Mouse (Mus musculus): Measurements from ENCODE around the gene a. TPM values are rescaled to one million over a fixed set of nuclear protein-coding genes. Genes with fewer than 3 reads are reported as not detected.

a gene
- polyA plus RNA-seq, 1 experiment from 2014 or later: 0.18 TPM

DNA sequence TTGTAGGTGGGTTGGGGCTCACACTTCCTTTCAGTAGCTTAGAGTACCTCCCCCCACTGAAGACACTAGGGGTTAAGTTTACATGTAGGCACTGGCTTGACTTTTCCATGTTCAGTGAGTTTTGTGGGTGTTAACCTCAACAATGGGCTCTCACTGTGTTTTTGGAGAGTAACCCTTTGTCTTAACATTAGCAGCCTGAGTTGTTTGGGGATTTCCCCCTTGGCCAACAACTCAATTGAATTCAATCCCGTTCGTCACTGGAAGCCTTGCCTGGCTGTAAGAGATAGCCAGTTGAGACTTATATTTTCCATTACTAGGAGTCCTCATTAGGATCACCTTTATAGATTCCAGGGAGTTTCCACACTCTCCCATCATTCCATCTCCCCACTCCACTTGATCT, 45.3 kb downstream of the a start:
- H3K27ac ChIP-seq (ENCODE audit: low read depth, low read length): no peak overlapping the region
- no peaks in the 10 kb centered on the region for H3K27me3 ChIP-seq (replicated peaks; ENCODE audit: control insufficient read depth, insufficient read depth, low read length)
- ATAC-seq: no peak
- H3K9ac ChIP-seq (ENCODE audit: low read depth, low read length): no peak overlapping the region
- WGBS: 92% methylated on average over 2 of the region's 2 CpGs
- H3K4me2 ChIP-seq (replicated peaks; ENCODE audit: low read depth): no peak overlapping the region
- H3K4me3 ChIP-seq (ENCODE audit: low read depth, low read length): no peak overlapping the region
- peaks cover 5% of the 10 kb centered on the region; the same call in 1 of the 2 replicates for H3K4me1 ChIP-seq (replicated peaks; ENCODE audit: control insufficient read depth, insufficient read depth, low read length)
- TF ChIP-seq CTCF (IDR thresholded peaks at IDR 0.05; ENCODE audit: low read depth): no peak
- no peaks in the 10 kb centered on the region for H3K9me3 ChIP-seq (ENCODE audit: control insufficient read depth)
- no peaks in the 10 kb centered on the region for H3K36me3 ChIP-seq (ENCODE audit: control insufficient read depth, insufficient read depth)

- Histone ChIP-seq H3K27ac (ENCODE audit: low read depth, low read length) (no peak overlapping the region), H3K27me3 (replicated peaks; ENCODE audit: control insufficient read depth, insufficient read depth, low read length) (no peaks in the 10 kb centered on the region), H3K4me3 (ENCODE audit: low read depth, low read length) (no peak overlapping the region), H3K36me3 (ENCODE audit: control insufficient read depth, insufficient read depth) (peaks cover 6% of the 10 kb centered on the region; the same call in 1 of the 2 replicates), H3K4me2 (replicated peaks; ENCODE audit: low read depth) (no peak overlapping the region), H3K9ac (ENCODE audit: low read depth, low read length) (no peak overlapping the region), H3K9me3 (ENCODE audit: control insufficient read depth) (no peaks in the 10 kb centered on the region), H3K4me1 (replicated peaks; ENCODE audit: control insufficient read depth, insufficient read depth, low read length) (no peaks in the 10 kb centered on the region)
- TF ChIP-seq CTCF (IDR thresholded peaks at IDR 0.05; ENCODE audit: low read depth): no peak
- no peak for ATAC-seq
Measured at GRCm38 (mm10) chr2:154848086-154848485, 56.9 kb downstream of the a start.

DNA sequence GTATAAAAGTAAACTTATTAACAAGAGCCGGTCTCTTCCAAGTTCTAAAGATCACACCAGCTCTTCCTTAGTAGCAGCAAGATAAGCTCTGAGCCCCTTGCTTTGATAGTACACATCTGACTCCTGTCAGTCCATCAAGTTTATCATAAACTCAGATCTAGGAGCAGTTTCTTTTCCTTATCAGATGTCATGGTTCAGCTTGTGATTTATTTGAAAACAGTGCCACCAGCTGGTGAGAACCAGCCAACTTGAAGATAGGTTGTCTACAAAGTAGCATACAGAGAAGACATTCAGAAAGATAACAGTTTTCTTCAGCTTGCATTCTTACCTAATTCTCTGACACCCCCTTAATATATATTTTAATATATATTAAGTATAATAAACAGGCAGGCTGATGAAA, 64.2 kb downstream of the a start:
- H3K27me3 ChIP-seq (replicated peaks; ENCODE audit: control insufficient read depth, insufficient read depth, low read length): no peaks in the 10 kb centered on the region
- no peak overlapping the region for H3K4me2 ChIP-seq (replicated peaks; ENCODE audit: low read depth)
- no peaks in the 10 kb centered on the region for H3K4me1 ChIP-seq (replicated peaks; ENCODE audit: control insufficient read depth, insufficient read depth, low read length)
- peaks cover 33% of the 10 kb centered on the region for H3K36me3 ChIP-seq (ENCODE audit: control insufficient read depth, insufficient read depth)
- no peak overlapping the region for H3K27ac ChIP-seq (ENCODE audit: low read depth, low read length)
- no peak for ATAC-seq
- H3K4me3 ChIP-seq (ENCODE audit: low read depth, low read length): no peak overlapping the region
- no peaks in the 10 kb centered on the region for H3K9me3 ChIP-seq (ENCODE audit: control insufficient read depth)
- peak; percentile 72 for TF ChIP-seq CTCF (IDR thresholded peaks at IDR 0.05; ENCODE audit: low read depth)
- WGBS: 68% methylated on average over 1 of the region's 1 CpGs
- no peak overlapping the region for H3K9ac ChIP-seq (ENCODE audit: low read depth, low read length)

DNA sequence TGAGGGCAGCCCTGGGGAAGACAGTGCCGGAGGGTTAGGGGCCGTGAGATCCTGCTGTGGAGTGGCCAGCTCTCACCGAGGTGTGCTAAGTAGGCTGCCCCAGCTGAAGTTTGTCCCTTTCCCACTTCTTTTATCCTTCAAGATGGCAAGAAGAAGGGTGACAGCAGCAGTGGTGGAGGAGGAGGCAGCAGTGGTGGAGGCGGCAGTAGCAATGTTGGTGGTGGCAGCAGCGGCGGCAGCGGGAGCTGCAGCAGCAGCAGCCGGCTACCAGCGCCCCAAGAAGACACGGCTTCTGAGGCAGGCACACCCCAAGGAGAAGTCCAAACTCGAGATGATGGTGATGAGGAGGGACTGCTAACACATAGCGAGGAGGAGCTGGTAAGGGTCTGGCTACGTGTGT, 72.5 kb downstream of the a start:
- H3K9ac ChIP-seq (ENCODE audit: low read depth, low read length): no peak overlapping the region
- no peak overlapping the region for H3K4me3 ChIP-seq (ENCODE audit: low read depth, low read length)
- TF ChIP-seq CTCF (IDR thresholded peaks at IDR 0.05; ENCODE audit: low read depth): no peak
- H3K27me3 ChIP-seq (replicated peaks; ENCODE audit: control insufficient read depth, insufficient read depth, low read length): no peaks in the 10 kb centered on the region
- H3K9me3 ChIP-seq (ENCODE audit: control insufficient read depth): no peaks in the 10 kb centered on the region
- no peak overlapping the region for H3K27ac ChIP-seq (ENCODE audit: low read depth, low read length)
- no peak for ATAC-seq
- 92% methylated on average over 13 of the region's 13 CpGs for WGBS
- H3K36me3 ChIP-seq (ENCODE audit: control insufficient read depth, insufficient read depth): peaks cover 87% of the 10 kb centered on the region
- no peaks in the 10 kb centered on the region for H3K4me1 ChIP-seq (replicated peaks; ENCODE audit: control insufficient read depth, insufficient read depth, low read length)
- no peak overlapping the region for H3K4me2 ChIP-seq (replicated peaks; ENCODE audit: low read depth)

- 76% methylated on average over 3 of the region's 3 CpGs for WGBS
- no peak for ATAC-seq
Measured at GRCm38 (mm10) chr2:154865696-154866095, 74.5 kb downstream of the a start.

DNA sequence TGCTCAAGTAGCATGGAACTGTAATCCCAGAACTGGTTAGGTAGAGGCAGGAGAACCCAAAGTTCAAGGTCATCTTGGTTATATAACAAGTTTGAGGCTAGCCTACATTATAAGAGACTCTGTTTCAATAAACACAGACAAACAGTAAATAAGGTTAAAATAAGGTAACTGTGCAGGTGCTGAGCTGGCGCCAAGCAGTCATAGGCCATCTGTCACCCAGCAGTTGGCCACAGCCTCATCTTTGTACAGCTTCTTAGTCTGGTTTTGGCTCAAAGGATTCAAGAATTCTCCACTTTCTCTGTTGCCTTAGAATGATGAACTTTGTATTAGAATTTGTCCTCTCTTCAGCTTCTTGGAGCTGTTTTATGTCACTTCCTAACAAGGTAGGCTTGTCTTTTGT, 76.9 kb downstream of the a start:
- H3K9ac ChIP-seq (ENCODE audit: low read depth, low read length): no peak overlapping the region
- 91% methylated on average over 1 of the region's 1 CpGs for WGBS
- no peaks in the 10 kb centered on the region for H3K9me3 ChIP-seq (ENCODE audit: control insufficient read depth)
- ATAC-seq: no peak
- no peaks in the 10 kb centered on the region for H3K27me3 ChIP-seq (replicated peaks; ENCODE audit: control insufficient read depth, insufficient read depth, low read length)
- H3K27ac ChIP-seq (ENCODE audit: low read depth, low read length): no peak overlapping the region
- no peak overlapping the region for H3K4me2 ChIP-seq (replicated peaks; ENCODE audit: low read depth)
- H3K36me3 ChIP-seq (ENCODE audit: control insufficient read depth, insufficient read depth): peaks cover 87% of the 10 kb centered on the region
- no peak for TF ChIP-seq CTCF (IDR thresholded peaks at IDR 0.05; ENCODE audit: low read depth)
- no peak overlapping the region for H3K4me3 ChIP-seq (ENCODE audit: low read depth, low read length)
- H3K4me1 ChIP-seq (replicated peaks; ENCODE audit: control insufficient read depth, insufficient read depth, low read length): no peaks in the 10 kb centered on the region

More at GRCm38 (mm10) chr2:154865696-154866095, 74.5 kb downstream of the a start:
- no peak for TF ChIP-seq CTCF (IDR thresholded peaks at IDR 0.05; ENCODE audit: low read depth)
- no peak overlapping the region for H3K27ac ChIP-seq (ENCODE audit: low read depth, low read length)
- no peak overlapping the region for H3K4me2 ChIP-seq (replicated peaks; ENCODE audit: low read depth)
- no peaks in the 10 kb centered on the region for H3K9me3 ChIP-seq (ENCODE audit: control insufficient read depth)
- H3K27me3 ChIP-seq (replicated peaks; ENCODE audit: control insufficient read depth, insufficient read depth, low read length): no peaks in the 10 kb centered on the region
- no peak overlapping the region for H3K9ac ChIP-seq (ENCODE audit: low read depth, low read length)
- no peaks in the 10 kb centered on the region for H3K4me1 ChIP-seq (replicated peaks; ENCODE audit: control insufficient read depth, insufficient read depth, low read length)
- no peak overlapping the region for H3K4me3 ChIP-seq (ENCODE audit: low read depth, low read length)
- peaks cover 89% of the 10 kb centered on the region for H3K36me3 ChIP-seq (ENCODE audit: control insufficient read depth, insufficient read depth)

All from intestine, postnatal 0 days (tissue).